Mouse (Mus musculus): ENCODE data around the gene Gnb1.

- TF ChIP-seq CTCF (IDR thresholded peaks at IDR 0.05 in 2 of 3, conservative IDR thresholded peaks at IDR 0.05 in 1 of 3; ENCODE audit: control insufficient read depth in 1 of 3, insufficient read depth in 1 of 3, low read depth in 2 of 3, low read length in 3 of 3, poor library complexity in 1 of 3, severe bottlenecking in 1 of 3), result no peak
- TF ChIP-seq POLR2A (IDR thresholded peaks at IDR 0.05; ENCODE audit: control insufficient read depth in 1 of 2, insufficient read depth in 1 of 2, low read depth in 1 of 2, low read length in 2 of 2, poor library complexity in 1 of 2), result no peak
- TF ChIP-seq TAL1 (IDR thresholded peaks at IDR 0.05; ENCODE audit: low read length), result 0 out of 2 replicates have a peak, but pooled peaks have one; percentile 4
- no peak for TF ChIP-seq MAFK (IDR thresholded peaks at IDR 0.05; ENCODE audit: borderline replicate concordance, low read depth, low read length)
- TF ChIP-seq MXI1 (IDR thresholded peaks at IDR 0.05; ENCODE audit: low read depth, low read length), result peak; percentile 50; the same call in 1 of the 2 replicates
- no peak for TF ChIP-seq TBP (IDR thresholded peaks at IDR 0.05; ENCODE audit: low read depth, low read length)
- TF ChIP-seq POLR2AphosphoS2 (IDR thresholded peaks at IDR 0.05; ENCODE audit: low read length), result no peak
- no peak for TF ChIP-seq ETS1 (IDR thresholded peaks at IDR 0.05; ENCODE audit: low read depth, low read length)
- no peak for TF ChIP-seq CHD1 (IDR thresholded peaks at IDR 0.05; ENCODE audit: low read depth, low read length)
- 0 out of 2 replicates have a peak, but pooled peaks have one; percentile 50 for TF ChIP-seq ELF1 (IDR thresholded peaks at IDR 0.05; ENCODE audit: low read depth, low read length)
- TF ChIP-seq USF1 (IDR thresholded peaks at IDR 0.05; ENCODE audit: low read depth, low read length), result no peak
Observed at GRCm38 (mm10) chr4:155562725-155563399, 71.7 kb downstream of the Gnb1 start.

Data from MEL (cell line).